In genomic region chr13:47562836-47563235, GRCm38 (mm10) we compare ENCODE assay signal across 18 mouse cellular contexts.
"Had no signal": no experiment of that assay in that cellular context is flagged by ENCODE, and none has a peak within 500 bp of the region (broad histone marks: within the 10 kb centered on the region; RNA-seq: fewer than 3 reads in every experiment).

No protein-coding gene starts in this region.

- H3K9me3 ChIP-seq: midbrain, embryonic 10.5 days; midbrain, embryonic 13.5 days; neural tube, embryonic 13.5 days; neural tube, embryonic 15.5 days had no signal

- H3K36me3 ChIP-seq: midbrain, embryonic 10.5 days; midbrain, embryonic 13.5 days; neural tube, embryonic 13.5 days; neural tube, embryonic 15.5 days had no signal

- ATAC-seq: midbrain, embryonic 13.5 days; midbrain, embryonic 16.5 days had no signal

- DNase-seq: lung, adult 18-20 months; lung, embryonic 14.5 days; lung, postnatal 10 days; lung, postnatal 4 days; retina, postnatal 1 day; right cerebral cortex, adult 18-20 months; right cerebral cortex, postnatal 25 days; right cerebral cortex, postnatal 4 days; spleen, adult 18-20 months; thymus, adult 18-20 months; thymus, postnatal 25 days; thymus, postnatal 4 days had no signal

- H3K27me3 ChIP-seq: midbrain, embryonic 13.5 days; neural tube, embryonic 13.5 days; neural tube, embryonic 15.5 days had no signal

- H3K4me2 ChIP-seq: lung, embryonic 14.5 days; midbrain, embryonic 13.5 days; neural tube, embryonic 13.5 days; neural tube, embryonic 15.5 days had no signal

- H3K4me1 ChIP-seq: midbrain, embryonic 10.5 days; midbrain, embryonic 13.5 days; neural tube, embryonic 13.5 days; neural tube, embryonic 15.5 days had no signal

- H3K4me3 ChIP-seq: midbrain, embryonic 10.5 days; midbrain, embryonic 13.5 days; myocyte; neural tube, embryonic 13.5 days; neural tube, embryonic 15.5 days had no signal

- H3K27ac ChIP-seq: midbrain, embryonic 10.5 days; midbrain, embryonic 13.5 days; neural tube, embryonic 13.5 days; neural tube, embryonic 15.5 days had no signal

- H3K9ac ChIP-seq: lung, embryonic 14.5 days; midbrain, embryonic 13.5 days; neural tube, embryonic 13.5 days; neural tube, embryonic 15.5 days had no signal
